Mouse (Mus musculus) megakaryocyte progenitor cell, adult 5-6 weeks (primary cell): ENCODE results near the gene Oas1g. TPM values are rescaled to one million over a fixed set of nuclear protein-coding genes. Genes with fewer than 3 reads are reported as not detected.
"Not testable (repeated sequence)": the region's sequence is repeated elsewhere in the genome, so short reads cannot be mapped to it uniquely, and the experiment has no call there.

Source experiments
- ATAC-seq: replicated peaks from 2 replicates; pipeline ENCODE4 v1.8.0; 2016; ENCODE audit warnings: mild to moderate bottlenecking, moderate TSS enrichment, inconsistent platforms; ENCODE audit not compliant: poor library complexity
- total RNA-seq, 2 experiments: library from RNA; stranded (forward) in 1 of 2; stranded (reverse) in 1 of 2; fragments of 157-497, 149-512 nt in 1 of 2; fragments of 200-1000 nt in 1 of 2; gene quantifications; 2 replicates each; pipeline versions ENCODE4 v1.2.3 to v1.2.4; 2015 to 2017

The Oas1g gene
- total RNA-seq, 2 experiments from 2014 or later = 1.6 to 2.4 TPM

DNA sequence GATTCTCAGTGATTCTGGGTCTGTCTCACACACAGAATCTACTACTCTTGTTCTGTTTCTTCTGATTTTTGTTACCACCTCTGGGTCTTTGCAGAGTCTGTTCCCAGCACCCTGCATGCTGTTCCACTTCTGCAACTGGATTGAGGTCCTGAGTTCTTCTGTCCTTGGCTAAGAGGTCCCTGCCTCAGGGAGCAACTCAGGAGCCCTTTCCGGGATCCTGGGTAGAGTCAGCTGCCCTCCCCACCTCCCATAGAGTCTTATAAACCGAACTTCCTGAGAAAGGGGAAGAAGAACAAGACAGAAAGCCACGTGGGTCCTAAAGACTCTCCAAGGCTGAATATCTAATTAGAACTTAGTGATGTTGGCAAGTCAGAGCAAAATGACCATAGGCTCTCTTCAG lies 3.6 kb upstream of the Oas1g start:
- ATAC-seq = peak; percentile 31; the same call in 1 of the 2 replicates

DNA sequence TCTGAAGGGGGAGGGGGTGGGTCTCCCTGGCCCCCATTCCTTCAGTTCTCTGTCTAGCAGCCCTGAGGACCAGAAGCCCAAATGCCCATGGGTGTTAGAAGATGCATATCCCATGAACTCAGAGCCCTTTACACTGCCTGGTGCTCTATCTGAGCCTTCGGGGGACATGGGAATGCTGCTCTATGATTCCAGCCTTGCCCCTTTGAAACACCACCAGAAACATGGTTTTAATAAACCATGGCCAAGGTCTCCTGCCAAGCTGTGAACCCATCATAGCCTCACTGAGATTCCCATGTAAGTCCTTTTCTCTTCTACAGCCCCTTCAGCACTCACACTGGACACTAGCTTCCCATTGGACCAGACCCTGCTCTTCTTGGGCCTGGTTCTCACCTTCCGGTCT lies 2.6 kb upstream of the Oas1g start:
- no peak for ATAC-seq

DNA sequence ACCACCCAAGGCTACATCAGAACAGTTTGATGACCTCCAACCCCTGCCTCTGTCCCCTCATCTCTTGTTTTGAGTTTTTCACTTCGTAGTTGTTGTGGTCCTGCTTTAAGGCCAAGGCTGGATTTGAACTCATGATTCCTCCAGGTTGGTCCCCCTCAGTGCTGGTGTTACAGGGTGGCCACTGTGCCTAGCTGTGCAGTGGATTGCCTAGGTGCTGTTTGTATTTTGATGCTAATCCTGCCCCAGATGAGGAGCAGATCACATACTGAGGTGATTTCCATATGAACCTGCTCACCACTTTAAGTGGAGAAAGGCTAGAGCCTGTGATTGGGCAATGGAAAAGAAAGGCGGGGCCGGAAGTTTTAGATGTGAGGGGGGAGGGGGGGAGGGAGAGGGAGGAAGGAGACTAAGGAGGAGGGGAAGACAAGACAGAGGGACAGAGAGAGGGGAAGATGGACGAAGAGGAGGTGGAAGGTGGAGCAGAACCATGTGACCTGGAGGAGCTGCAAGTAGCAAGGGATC lies 942 bp upstream of the Oas1g start:
- ATAC-seq = 0 out of 2 replicates have a peak, but pooled peaks have one; percentile 11

DNA sequence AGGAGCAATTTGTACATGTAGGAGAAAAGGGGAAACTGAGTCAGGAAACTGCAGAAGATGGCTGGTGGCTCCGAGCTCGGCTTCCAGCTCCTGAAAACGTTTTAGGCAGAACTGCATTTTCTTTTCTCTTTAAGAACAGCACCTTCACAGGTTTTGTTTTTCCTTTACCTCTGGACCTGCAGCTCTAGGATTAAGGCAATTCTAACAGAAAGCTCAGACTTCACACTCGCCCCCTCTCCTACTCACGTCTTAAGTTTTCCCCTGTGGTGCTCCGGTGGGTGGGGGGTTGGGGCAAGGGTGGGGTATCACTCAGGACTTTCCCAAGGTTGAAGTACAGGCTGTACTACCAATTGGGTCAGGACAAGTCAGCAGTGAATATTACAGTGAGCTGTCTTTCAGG lies 418 bp upstream of the Oas1g start:
- no peak for ATAC-seq

DNA sequence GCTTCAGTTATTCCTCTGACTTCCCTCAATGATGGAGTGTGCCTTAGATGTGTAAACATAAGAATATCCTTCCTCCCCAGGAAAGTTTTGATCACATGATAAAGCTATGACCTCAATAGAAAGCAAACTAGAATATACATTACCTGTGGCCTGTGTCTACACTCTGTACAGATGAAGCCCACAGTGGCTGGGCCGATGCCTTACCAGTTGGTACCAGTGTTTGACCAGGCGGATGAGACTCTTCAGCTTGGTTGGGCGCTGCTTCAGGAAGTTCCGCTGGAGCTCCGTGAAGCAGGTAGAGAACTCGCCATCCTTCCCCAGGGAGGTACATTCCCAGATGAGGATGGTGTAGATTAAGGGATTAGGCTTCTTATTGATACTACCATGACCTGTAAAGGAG lies 5.7 kb downstream of the Oas1g start:
- not testable (repeated sequence) for ATAC-seq

DNA sequence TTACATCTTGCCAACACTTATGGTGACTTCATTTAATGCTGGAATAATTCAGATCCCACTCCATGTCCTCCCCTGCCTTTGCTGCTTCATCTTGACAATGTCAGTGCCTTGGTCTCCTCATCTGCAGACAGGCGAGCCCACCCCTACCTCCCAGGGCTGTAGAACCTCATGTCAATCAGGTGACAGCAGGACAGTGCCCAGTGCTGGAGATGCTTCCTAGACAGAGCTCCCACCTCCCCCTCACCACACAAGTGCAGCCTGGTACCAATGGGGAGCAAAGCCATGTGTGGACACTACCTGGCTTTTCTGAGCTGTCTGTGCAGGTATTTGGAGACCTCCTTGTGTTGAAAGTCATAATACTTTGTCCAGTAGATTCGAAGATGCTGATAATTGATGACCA lies 8.6 kb downstream of the Oas1g start:
- not testable (repeated sequence) for ATAC-seq

DNA sequence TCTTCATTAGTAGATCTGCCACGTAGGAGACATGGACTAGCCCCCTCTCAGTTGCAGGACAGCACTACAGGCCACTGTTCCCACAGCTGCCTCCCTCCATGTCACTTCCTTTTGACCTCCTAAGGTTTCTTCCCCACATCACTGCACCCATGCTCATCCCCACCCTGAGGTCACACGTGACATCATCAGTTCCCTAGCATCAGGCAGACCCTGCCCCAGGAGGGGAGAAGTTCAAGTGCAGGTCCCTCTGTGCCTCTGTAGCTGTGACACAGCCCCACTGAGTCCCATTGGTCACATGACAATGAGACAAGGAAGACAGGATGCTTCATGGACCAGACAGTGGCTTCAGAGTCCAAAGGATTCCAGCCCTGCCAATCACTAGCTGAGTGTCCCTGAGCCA lies 10.0 kb downstream of the Oas1g start:
- ATAC-seq = not testable (repeated sequence)

DNA sequence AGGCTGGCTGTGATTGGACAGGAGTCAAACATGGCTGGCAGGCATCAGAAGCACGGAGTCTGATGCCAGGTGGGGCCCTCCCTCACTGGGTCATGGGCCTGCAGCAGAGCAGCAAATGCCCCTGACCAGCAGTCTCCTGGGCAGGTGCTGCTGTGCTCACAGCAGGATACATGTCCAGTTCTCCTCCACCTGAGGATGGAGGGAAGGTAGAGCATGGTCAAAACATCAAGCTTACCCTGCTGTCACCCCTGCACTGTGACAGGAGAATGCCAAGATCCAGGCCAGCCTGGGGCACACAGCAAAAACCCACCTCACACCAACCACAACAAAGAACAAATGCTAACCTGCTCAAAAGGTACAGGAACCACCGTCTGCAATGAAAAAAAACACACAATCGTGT lies 10.6 kb downstream of the Oas1g start:
- ATAC-seq = not testable (repeated sequence)

DNA sequence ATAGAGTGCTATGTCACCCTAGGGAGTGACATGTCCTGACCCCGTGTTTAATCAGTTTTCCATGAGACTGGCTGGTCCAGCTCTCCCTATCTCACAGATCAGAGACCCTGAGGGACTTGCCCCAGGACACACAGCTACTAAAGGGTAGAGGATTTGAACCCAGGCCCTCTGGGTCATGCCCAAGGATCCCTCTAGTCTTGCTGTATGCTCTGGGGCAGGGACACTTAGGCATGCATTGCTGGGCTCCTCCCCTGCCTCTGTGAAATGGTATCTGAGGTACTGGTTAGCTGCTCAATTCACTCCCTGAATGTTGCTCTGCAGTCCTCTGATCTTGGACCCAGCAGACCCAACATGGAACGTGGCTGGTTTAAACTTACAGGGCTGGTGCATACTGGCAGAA lies 15.9 kb downstream of the Oas1g start:
- ATAC-seq = no peak

DNA sequence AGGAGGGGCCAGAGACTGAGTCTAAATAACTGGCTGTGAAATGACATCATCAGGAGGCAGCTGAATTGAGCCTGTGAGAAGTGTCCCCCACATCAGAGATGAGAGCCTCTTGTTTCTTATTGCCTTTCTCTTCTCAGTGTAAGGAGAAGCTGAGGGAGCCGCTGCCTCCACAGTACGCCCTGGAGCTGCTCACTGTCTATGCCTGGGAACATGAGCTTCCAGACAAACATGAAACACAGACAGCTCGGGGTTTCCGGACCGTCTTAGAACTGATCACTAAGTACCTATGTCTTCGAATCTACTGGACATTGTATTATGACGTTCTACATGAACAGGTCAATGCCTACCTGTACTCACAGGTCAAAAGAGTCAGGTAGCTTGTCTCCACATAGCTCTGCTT lies 16.6 kb downstream of the Oas1g start:
- no peak for ATAC-seq

DNA sequence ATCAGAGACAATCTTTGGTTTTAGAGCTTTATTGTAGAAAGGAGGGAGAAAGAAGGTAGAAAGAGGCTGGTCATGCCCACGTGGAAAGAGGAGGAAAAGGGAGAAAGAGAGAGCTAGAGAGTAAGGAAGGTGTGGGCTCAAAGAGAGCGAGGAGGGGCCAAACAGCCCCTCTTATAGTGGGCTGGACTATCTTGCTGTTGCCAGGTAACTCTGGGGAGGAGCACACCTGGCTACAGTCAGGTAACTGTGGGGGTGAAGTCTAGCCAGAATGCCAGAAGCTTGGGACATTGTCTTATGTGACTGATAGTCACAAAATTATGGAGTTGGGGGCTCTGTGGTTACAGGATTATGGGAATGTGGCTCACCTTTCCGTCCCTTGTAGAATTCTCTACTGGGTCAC lies 17.3 kb downstream of the Oas1g start:
- ATAC-seq = no peak

DNA sequence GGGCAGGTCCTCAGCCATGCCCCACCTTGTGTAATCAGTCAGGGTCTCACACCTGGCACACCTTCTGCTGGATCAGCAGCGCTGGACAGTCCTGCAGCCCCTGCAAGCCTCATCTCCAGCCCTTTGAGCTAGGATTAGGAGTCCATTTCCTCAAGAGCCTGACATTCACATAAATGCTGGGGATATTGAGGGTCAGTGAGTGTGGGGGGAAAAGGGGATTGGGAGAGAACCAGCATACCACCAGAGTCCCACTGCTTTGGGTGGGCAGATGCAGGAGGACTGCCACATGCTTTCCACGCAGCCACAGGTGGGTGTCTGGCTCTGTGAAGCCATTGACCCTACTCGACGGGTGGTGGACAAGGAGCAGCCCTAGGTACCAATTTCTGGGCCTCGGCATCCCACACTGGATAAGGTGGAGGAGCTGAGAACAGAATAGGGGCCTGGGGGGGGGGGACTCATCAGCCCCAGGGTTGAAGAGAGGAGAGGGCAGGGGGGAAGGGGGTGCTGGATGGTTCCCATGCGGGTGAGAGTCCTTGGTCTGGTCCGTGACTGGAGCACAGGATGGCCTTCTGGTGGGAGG lies 17.9 kb downstream of the Oas1g start:
- no peak for ATAC-seq

DNA sequence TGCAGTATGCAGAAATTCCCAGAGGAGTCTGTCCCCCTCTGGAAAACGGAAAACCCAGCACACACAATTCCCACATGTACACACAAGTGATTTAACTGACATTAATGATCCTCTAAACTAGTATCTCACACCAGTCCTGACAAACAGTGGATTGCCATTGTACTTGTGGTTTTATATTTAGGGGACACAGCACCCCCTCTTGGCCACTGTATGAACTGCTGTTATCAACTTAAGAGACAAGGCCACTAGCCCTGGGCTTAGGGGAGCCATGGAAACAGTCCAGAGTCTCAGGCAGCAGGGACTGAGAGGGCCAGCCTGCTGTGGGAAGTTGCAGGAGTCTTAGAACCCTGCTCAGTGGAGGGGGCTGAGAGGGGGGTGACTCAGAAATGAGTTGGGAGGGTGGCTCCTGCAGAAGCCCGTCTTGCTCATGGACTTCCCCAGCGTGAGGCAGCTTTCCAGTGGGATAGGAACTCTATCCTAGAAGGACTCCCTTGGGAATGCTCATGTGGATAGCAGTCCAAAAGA lies 22.0 kb downstream of the Oas1g start:
- peak; percentile 72 for ATAC-seq

DNA sequence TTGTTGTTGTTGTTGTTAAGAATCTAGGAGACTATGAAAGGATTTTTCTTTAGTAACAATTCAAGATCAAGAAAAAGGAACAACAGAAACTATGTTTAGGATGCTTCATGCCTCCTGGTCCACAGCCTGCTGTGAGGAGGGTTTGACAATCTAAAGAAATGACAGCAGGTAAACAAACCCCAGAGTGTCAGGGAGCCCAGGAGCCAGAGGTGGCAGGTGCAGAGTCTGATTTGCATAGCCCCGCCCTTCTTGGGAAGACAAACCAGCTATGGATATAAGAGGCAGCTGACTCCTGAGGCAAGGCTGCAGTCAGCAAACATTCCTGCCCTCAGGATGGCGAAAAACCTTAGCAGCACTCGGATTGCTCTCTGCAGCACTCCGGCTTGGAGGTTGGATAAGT lies 26.3 kb downstream of the Oas1g start, which contains the start of gene Oas1h:
Gene Oas1h (plus strand): TSS at position 301 of the 400 bp plus-strand sequence.
- no peak for ATAC-seq

DNA sequence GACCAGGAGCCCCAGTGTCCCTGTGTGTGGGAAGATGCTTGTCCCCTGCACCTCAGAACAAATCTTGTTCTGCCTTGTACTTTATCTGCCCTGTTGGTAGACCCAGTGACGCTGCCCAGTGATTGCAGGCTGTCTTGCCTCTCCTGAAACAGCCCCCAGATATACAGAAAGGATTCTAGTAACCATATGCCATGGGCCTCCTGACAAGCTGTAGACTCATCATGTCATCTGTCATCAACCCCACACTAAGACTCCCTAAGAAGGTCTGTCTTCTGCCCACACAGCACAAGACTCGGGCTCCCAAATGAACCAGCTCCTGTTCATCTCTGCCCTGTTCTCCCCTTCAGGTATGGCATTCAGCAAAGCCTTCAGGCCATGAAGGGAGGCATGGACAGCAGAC lies 28.2 kb downstream of the Oas1g start:
- ATAC-seq = no peak

DNA sequence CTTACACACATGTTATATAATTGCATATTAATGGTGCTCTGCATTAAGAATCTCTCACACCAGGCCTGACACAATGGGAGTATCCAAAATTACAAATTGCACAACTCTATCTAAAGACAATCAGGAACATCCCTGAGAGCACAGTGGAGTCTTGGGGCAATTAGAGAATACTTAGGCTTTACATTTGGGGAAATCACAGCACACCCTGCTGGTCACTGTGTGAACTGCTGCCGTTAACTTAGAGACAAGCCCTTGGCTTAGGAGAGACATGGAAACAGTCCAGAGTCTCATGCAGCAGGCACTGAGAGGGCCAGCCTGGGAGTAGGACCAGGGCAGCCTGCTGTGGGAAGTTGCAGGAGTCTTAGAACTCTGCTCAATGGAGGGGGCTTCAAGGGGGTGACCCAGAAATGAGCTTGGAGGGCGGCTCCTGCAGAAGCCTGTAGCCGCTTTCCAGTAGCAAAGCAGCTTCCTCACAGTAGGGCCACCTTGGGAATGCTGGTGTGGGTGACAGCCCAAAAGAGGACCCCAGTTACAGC lies 37.7 kb downstream of the Oas1g start:
- ATAC-seq = peak; percentile 72

DNA sequence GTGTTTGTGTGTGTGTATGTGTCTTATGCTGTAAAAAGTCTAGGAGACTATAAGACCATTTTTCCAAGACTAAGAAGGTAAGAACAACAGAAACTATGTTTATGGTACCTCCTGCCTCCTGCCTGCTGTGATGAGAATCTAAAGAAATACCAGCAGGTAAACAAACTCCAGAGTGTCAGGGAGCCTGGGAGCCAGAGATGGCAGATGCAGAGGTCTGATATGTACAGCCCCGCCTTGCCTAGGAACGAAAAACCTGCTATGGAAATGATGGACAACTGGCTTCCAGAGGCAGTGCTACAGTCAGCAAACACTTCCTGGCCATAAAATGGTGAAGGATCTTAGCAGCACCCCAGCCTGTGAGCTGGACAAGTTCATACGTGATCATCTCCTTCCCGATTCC lies 40.3 kb downstream of the Oas1g start, which contains the start of gene Oas1f:
Gene Oas1f (plus strand): TSS at position 301 of the 400 bp plus-strand sequence.
- no peak for ATAC-seq

DNA sequence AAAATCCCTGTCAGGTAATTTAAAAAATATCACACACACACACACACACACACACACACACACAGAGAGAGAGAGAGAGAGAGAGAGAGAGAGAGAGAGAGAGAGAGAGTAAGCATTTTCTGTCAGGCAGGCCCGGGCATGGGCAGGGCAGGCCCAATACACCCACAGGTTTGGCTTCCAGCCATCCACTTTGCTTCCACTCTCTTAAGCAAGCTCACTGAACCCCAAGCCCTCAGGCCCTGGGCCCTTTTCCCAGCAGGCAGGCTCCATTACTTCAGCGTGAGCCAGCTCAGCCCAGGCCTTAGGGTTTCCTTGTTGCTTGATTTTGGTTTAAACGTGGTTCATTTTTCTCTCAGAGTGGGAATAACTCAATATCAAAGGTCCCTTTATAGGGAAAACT lies 42.7 kb downstream of the Oas1g start:
- no peak for ATAC-seq

DNA sequence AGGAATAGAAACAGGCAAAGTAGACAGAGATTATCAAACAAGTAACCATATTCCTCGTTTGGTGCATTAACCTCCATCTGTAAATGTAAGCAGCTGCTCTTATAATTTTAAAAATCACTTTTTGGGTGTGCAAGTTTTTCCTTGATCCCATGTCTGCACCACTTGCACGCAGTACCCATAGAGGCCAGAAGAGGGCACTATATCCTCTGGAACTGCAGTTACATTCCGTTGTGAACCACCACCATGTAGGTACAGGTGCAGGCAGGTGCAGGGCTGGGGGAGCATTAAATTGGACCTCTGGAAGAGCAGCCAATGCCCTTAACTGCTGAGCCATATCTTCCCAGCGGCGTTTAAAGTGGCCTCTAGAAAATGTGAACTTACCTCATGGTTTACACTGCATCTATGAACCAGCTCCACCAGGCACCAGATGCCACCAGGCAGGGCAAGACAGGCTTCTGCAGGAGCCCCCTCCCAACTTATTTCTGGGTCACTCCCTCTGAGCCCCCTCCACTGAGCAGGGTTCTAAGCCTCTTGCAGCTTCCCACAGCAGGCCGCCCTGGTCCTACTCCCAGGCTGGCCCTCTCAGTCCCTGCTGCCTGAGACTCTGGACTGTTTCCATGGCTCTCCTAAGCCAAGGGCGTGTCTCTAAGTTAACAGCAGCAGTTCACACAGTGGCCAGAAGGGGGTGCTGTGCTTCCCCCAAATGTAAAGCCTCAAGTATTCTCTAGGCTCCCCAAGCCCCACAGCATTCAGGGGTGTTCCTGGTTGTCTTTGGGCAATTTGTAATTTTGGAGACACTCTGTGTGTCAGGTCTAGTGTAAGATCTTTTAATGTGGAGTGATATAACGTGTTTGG lies 50.5 kb downstream of the Oas1g start:
- ATAC-seq = peak; percentile 84

DNA sequence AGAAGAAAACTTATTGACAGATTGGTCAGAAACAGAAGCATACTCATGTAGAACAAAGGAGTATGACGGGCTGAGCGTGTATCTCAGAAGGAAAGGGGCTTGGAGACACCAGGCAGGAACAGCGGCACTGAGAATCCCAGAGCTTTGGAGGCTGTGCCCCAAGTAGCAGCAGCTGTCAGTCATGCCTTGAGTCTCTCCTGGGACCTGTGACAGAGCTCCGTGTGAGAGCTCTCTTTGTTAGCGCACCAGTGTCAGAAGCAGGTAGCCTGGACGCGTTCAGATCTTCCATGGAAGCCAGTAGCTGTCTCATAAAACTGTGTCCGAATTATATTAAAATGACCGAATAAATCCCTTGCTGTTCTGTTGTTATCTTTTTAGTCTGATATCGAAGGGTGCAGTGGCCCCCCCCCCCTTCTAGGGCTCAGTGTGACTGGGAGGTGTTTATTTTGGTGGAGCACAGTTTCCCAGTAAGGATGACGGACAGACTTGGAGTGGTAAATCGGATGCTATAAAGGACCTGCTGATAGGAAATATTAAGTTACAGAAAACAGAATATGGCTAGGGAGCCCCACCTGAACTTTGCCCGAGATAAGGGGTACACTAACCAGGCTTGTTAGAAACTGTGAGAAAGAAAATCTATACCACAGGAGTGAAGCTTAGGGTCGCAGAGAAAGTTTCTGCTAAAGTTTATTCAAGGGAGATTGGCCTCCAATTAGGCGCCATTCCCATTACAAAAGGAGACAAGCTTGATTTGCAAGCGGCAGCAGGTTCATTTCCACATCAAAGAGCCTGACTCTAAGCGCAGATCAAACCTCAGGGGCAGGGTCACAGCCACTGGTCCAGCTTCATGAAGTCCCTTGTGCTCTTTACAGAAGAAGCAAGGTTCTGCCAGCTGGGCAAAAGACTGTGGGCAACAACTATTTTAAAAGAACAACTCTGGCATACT lies 53.8 kb downstream of the Oas1g start:
- no peak for ATAC-seq
